In genomic region chr11:72314151-72314895, GRCm38 (mm10) we compare ENCODE assay signal across 9 mouse cellular contexts. TPM values are rescaled to one million over a fixed set of nuclear protein-coding genes. Genes with fewer than 3 reads are reported as not detected.
DNase-seq lines count a peak whose midpoint lies in the region; ATAC-seq and TF ChIP-seq lines count a peak whose summit lies in the region.
"Had no signal": no experiment of that assay in that cellular context is flagged by ENCODE, and none has a peak within 500 bp of the region (broad histone marks: within the 10 kb centered on the region; RNA-seq: fewer than 3 reads in every experiment).

Fbxo39 (plus strand) TSS chr11:72314444.

- no peak for ATAC-seq in heart, embryonic 16.5 days (replicated peaks; ENCODE audit: extremely low read depth, insufficient read depth, low FRiP score)
- ATAC-seq in frontal cortex, adult (ENCODE audit: low TSS enrichment): peak; percentile 93
- no peak for ATAC-seq in limb, embryonic 15.5 days (ENCODE audit: insufficient number of reproducible peaks, low FRiP score, low TSS enrichment, low read depth)
- no peak for ATAC-seq in stomach, postnatal 0 days (ENCODE audit: low FRiP score, low TSS enrichment)

- TF ChIP-seq EP300 in stomach, postnatal 0 days (optimal IDR thresholded peaks at IDR 0.05): no peak

- no peaks in the 10 kb centered on the region for H3K4me1 ChIP-seq in heart, embryonic 16.5 days (ENCODE audit: control insufficient read depth, insufficient read depth, low read length)
- H3K4me1 ChIP-seq in limb, embryonic 15.5 days: peaks cover 6% of the 10 kb centered on the region
- no peaks in the 10 kb centered on the region for H3K4me1 ChIP-seq in stomach, postnatal 0 days (replicated peaks; ENCODE audit: control insufficient read depth, insufficient read depth)

- 9% methylated on average over 42 of the region's 42 CpGs for WGBS in heart, embryonic 16.5 days
- WGBS in limb, embryonic 15.5 days: 13% methylated on average over 40 of the region's 42 CpGs
- WGBS in stomach, postnatal 0 days: 7% methylated on average over 42 of the region's 42 CpGs

- H3K4me2 ChIP-seq in heart, embryonic 16.5 days (ENCODE audit: low read depth, low read length): peak within 1 kb of the TSS; percentile 36
- H3K4me2 ChIP-seq in limb, embryonic 15.5 days: peak within 1 kb of the TSS; percentile 36
- peak within 1 kb of the TSS; percentile 31 for H3K4me2 ChIP-seq in stomach, postnatal 0 days (replicated peaks; ENCODE audit: low read depth)

- no peaks in the 10 kb centered on the region for H3K9me3 ChIP-seq in heart, embryonic 16.5 days (replicated peaks; ENCODE audit: control insufficient read depth, low read length)
- no peaks in the 10 kb centered on the region for H3K9me3 ChIP-seq in limb, embryonic 15.5 days
- no peaks in the 10 kb centered on the region for H3K9me3 ChIP-seq in stomach, postnatal 0 days (ENCODE audit: control insufficient read depth, low read length)

- no peak within 1 kb of the TSS for H3K27ac ChIP-seq in heart, embryonic 16.5 days (ENCODE audit: low read length)
- H3K27ac ChIP-seq in limb, embryonic 15.5 days: no peak within 1 kb of the TSS
- no peak within 1 kb of the TSS for H3K27ac ChIP-seq in stomach, postnatal 0 days (replicated peaks)

- H3K9ac ChIP-seq in heart, embryonic 16.5 days (ENCODE audit: low read length): no peak within 1 kb of the TSS
- no peak within 1 kb of the TSS for H3K9ac ChIP-seq in limb, embryonic 15.5 days
- peak within 1 kb of the TSS; percentile 23; the same call in 1 of the 2 replicates for H3K9ac ChIP-seq in stomach, postnatal 0 days (ENCODE audit: low read length)

- no peak for DNase-seq in heart, postnatal 4 days
- DNase-seq in R1 (ENCODE audit: low read depth, low spot score): peak; percentile 57
- DNase-seq in stomach, postnatal 0 days (ENCODE audit: low spot score): no peak
- DNase-seq in natural killer cell, adult 2 months (ENCODE audit: low spot score in 2 of 2): no peak
- DNase-seq in urinary bladder, postnatal 36 days (ENCODE audit: low spot score in 2 of 2): no peak

- TF ChIP-seq CTCF in stomach, postnatal 0 days (IDR thresholded peaks at IDR 0.05; ENCODE audit: low read depth): no peak

- no peaks in the 10 kb centered on the region for H3K36me3 ChIP-seq in heart, embryonic 16.5 days (ENCODE audit: control insufficient read depth, insufficient read depth)
- no peaks in the 10 kb centered on the region for H3K36me3 ChIP-seq in limb, embryonic 15.5 days
- H3K36me3 ChIP-seq in stomach, postnatal 0 days (ENCODE audit: control insufficient read depth, insufficient read depth, low read length): no peaks in the 10 kb centered on the region

- peak within 1 kb of the TSS; percentile 9 for H3K4me3 ChIP-seq in heart, embryonic 16.5 days (ENCODE audit: low read length)
- H3K4me3 ChIP-seq in limb, embryonic 15.5 days: 0 out of 2 replicates have a peak within 1 kb of the TSS, but pooled peaks have one; percentile 13
- H3K4me3 ChIP-seq in stomach, postnatal 0 days (ENCODE audit: low read depth, low read length): 0 out of 2 replicates have a peak within 1 kb of the TSS, but pooled peaks have one; percentile 6

- peaks cover 28% of the 10 kb centered on the region for H3K27me3 ChIP-seq in heart, embryonic 16.5 days (ENCODE audit: control insufficient read depth, insufficient read depth, low read length)
- H3K27me3 ChIP-seq in limb, embryonic 15.5 days: peaks cover 42% of the 10 kb centered on the region
- 0 out of 2 replicates have a peak, but pooled peaks cover 4% of the 10 kb centered on the region for H3K27me3 ChIP-seq in stomach, postnatal 0 days (ENCODE audit: control insufficient read depth, insufficient read depth, low read length)

RNA-seq across cellular contexts. Expression of gene Fbxo39, which starts in this region (rescaled TPM):
- polyA plus RNA-seq in heart, embryonic 16.5 days (2015; fragmentation: Nextera tagmentation; extraction: Ambion mirVana): not detected in 2 replicates
- total RNA-seq in heart, postnatal 4 days (2021): not detected
- polyA plus RNA-seq in limb, embryonic 15.5 days (2015; fragmentation: Nextera tagmentation; extraction: Ambion mirVana): not detected in 2 replicates
- not detected in 2 replicates for polyA plus RNA-seq in stomach, postnatal 0 days (2015; fragmentation: Nextera tagmentation; extraction: Ambion mirVana)
- total RNA-seq: heart, postnatal 14 days had no signal
